Mouse (Mus musculus) layer of hippocampus, adult 2 months (tissue): ENCODE results near the gene Cacna2d3. TPM values are rescaled to one million over a fixed set of nuclear protein-coding genes. Genes with fewer than 3 reads are reported as not detected.

Experiments
- DNase-seq, 2 experiments: peaks; one replicate each; pipeline ENCODE4 v3.0.0; 2022; ENCODE audit warnings: low spot score in 2 of 2
- H3K27ac ChIP-seq: fragments of 200-600 bp; 2 replicates; pipeline ENCODE4 v1.8.1; 2022
- H3K4me3 ChIP-seq: fragments of 200-600 bp; 2 replicates; pipeline ENCODE4 v1.8.1; 2022; ENCODE audit warnings: mild to moderate bottlenecking
- CTCF ChIP-seq: fragments of 200-600 bp; conservative IDR thresholded peaks from 2 replicates; pipeline ENCODE4 v1.8.1; 2022; ENCODE audit warnings: antibody characterized with exemption, mild to moderate bottlenecking, moderate library complexity
- total RNA-seq, 2 experiments: library from RNA; stranded (reverse); gene quantifications; 2 replicates each; pipeline ENCODE4 v1.2.3; 2021

Gene Cacna2d3
- total RNA-seq, 2 experiments from 2014 or later: 98.7 to 101 TPM

DNA sequence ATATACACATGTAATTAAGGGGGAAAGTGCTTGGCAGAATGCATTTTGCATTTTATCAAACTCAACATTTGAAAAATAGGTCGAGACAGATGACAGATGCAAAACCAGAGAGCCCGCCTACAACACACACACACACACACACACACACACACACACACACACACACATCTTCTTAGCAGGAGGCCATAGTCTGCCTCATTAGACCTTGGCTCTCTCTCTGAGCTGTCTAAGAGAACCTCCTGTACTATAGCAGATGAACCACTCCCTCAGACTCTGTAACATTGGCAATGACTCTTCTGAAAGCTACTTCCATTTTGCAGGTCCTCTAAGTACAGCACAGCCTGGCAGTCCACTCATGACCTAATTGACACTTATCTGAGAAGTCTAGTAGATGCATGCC lies 330.2 kb downstream of the Cacna2d3 start:
- Histone ChIP-seq H3K27ac (peak overlapping the region; percentile 46; the same call in 1 of the 2 replicates), H3K4me3 (no peak overlapping the region)
- no peak for TF ChIP-seq CTCF
- DNase-seq: no peak

GRCm38 (mm10) chr14:29387761-29388160 lies 333.9 kb downstream of the Cacna2d3 start:
- H3K27ac ChIP-seq: no peak overlapping the region
- no peak overlapping the region for H3K4me3 ChIP-seq
- DNase-seq: no peak
- TF ChIP-seq CTCF: no peak

- TF ChIP-seq CTCF: no peak
- DNase-seq: no peak
- no peak overlapping the region for H3K4me3 ChIP-seq
- H3K27ac ChIP-seq: peak overlapping the region; percentile 8; the same call in 1 of the 2 replicates
These were observed 336.2 kb downstream of the Cacna2d3 start for GRCm38 (mm10) chr14:29385500-29385899.

DNA sequence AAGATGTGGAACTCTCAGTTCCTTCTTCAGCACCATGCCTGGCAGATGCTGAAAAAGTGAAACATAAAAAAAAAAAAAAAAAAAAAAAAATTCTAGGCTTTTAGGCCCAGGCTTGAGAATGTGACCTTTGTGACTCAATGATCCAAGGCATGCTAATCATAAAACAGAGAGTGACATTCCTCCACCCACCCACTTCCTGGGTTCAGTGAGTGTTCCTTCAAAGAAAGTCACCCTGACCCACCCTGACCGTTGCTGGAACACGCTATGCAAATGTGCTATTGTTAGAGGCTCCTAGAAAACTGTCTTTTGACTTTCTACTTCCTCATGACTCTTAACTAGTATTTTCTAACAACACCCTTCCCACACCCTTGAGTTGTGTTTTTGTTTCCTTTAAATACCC lies 338.9 kb downstream of the Cacna2d3 start:
- no peak overlapping the region for H3K27ac ChIP-seq
- DNase-seq: no peak
- H3K4me3 ChIP-seq: no peak overlapping the region
- TF ChIP-seq CTCF: no peak

DNA sequence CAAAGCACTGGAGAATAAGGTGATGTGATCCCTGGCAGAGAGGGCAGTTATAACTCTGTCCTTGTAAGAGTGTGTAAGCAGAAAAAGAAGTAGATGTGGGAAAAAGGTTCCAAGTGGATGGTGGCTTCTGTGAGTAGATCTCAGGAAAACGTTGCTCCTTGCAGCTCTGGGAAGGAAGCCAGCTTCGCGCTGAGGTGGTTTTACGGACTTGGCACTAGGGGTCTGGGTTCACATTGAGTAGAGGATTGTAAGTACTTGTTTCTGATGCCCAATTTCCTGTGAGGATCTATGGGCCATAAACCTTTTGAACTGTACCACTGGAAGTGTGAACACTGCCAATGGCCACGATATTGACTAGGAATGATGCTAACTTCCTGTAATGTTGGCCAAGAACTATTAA lies 354.8 kb downstream of the Cacna2d3 start:
- DNase-seq: no peak
- no peak overlapping the region for H3K27ac ChIP-seq
- no peak for TF ChIP-seq CTCF
- H3K4me3 ChIP-seq: no peak overlapping the region

DNA sequence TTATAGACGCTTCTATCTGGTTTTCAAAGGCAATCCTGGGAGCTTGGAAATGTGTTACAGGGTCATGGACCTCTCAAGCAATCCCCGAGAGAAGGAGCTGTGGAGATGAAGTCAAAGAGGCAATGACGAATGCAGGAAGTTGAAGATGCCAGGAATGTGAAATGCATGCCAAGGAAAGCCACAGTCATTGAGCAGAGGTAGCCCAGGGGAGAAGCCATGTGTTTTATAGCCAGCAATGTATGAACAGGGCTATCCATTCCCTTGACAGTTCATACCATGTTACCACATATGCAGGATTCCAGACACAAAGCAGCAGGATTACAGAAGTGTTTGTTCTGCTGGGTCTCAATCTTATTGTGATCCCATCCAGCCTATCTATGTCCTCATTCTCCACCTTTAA lies 359.2 kb downstream of the Cacna2d3 start:
- TF ChIP-seq CTCF: no peak
- DNase-seq: no peak
- Histone ChIP-seq H3K4me3 (no peak overlapping the region), H3K27ac (no peak overlapping the region)

DNA sequence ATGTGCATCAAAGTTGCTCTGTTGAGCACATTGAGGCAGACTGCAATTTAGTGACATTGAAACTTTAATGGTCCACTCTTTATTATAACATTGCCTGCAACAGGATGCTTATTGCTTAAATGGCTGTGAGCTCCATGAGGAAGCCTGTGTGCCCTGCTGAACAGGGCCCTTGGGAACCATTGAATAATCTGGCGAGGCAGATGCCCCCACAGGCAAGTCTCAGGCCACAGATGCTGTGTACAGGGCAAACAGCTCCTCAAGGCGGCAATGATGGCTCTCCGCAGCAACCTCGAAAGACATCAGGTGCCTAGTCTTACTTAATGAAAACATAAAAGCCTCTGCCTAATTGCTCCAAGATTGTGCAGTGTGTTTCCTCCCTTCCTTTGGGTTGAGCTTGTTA lies 371.0 kb downstream of the Cacna2d3 start:
- Histone ChIP-seq H3K27ac (peak overlapping the region; percentile 23; the same call in 1 of the 2 replicates), H3K4me3 (no peak overlapping the region)
- no peak for DNase-seq
- TF ChIP-seq CTCF: no peak

DNA sequence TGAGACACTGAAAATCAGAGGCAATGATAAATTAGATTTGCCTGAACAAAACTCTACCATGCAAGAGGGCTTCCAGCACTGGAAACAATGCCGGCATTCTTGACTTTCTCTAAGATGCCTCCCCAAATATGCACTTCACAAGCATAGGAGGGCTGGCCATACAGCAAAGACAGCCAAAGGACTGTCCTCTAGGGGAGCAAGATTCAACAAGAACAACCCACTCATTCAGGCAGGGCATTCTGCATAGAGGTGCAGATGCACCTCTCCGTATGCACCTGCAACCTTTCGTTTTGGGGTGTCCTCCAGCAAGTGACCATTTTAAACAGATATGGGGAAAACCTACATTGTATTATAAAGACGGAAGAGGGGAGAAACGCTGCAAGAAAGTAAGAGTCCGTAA lies 380.1 kb downstream of the Cacna2d3 start:
- no peak for TF ChIP-seq CTCF
- H3K4me3 ChIP-seq: no peak overlapping the region
- no peak overlapping the region for H3K27ac ChIP-seq
- DNase-seq: no peak

DNA sequence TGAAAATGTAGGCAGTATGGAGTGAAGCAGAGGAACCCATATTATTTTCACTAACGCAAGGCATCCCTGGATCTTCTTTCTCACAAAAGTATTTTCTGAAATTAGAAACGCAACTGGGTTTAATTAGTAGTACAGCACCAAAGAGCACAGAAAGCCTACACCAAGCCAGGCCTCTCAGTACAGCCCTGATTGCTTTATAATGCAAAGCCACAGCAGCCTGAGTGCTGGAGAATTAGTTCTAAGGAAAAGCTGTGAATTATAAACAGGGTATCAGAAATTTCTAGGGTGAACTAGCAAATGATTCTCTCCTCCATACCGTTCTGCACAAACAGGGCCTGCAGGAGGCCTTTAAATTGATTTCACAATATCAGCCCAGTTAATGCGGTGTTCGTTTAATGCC lies 380.9 kb downstream of the Cacna2d3 start:
- H3K4me3 ChIP-seq: no peak overlapping the region
- no peak overlapping the region for H3K27ac ChIP-seq
- no peak for TF ChIP-seq CTCF
- DNase-seq: no peak

DNA sequence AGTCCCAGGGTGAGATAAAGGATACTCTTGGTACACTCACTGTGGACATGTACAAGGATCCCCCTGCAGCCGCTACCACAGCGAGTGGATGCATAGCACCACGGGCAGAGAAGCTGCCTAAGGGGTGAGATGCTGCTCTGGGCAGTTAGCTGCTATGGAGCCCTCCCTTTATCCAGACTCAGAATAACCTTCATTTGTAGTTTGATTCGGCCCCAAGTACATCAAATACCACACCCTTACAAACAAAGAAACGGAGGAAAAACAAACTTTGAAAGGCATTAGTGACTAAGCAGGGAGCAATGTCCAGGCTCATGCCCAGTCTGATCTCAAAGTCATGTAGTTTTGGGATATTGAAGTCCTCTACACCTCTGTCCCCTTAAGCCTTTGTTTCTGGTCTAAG lies 386.8 kb downstream of the Cacna2d3 start:
- TF ChIP-seq CTCF: no peak
- Histone ChIP-seq H3K4me3 (no peak overlapping the region), H3K27ac (no peak overlapping the region)
- DNase-seq: no peak

DNA sequence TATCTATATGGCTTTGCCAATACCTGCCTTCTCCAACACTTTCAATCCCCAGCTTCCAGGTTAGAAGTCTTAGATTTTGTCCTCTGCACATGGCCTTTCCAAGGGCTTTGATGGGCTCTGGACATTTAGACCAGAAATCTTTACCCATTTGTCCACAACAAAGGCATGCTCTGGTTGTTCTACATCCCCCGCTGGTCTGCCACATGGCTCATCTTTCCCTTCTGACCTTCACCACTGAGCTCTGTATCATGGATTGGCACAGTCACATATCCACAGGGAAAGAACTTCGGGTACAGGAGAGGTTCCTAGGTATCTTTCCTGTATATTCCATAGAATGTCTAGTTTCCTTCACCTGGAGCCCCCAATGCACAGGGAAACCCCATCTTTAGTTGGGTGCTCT lies 387.4 kb downstream of the Cacna2d3 start:
- H3K4me3 ChIP-seq: no peak overlapping the region
- no peak for TF ChIP-seq CTCF
- H3K27ac ChIP-seq: no peak overlapping the region

DNA sequence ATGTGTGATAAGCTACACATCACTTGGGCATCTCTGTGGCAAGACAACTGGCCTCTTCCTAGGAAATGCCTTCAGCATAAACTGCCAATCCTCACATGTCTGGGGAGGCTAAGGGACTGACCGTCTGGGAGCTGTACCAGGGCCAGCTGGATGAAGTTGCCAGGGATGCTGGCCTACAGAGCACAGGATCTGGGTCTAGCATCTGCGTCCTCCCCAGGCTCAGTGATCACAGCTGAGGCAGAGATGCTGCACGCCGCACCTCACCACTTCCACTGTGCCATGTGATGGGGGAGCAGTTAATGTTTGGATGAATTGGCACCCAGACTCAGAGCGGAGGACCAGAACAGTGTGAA lies 397.3 kb downstream of the Cacna2d3 start:
- no peak overlapping the region for H3K4me3 ChIP-seq
- no peak for DNase-seq
- peak overlapping the region; percentile 73 for H3K27ac ChIP-seq
- TF ChIP-seq CTCF: no peak

More for the DNA sequence above, 387.4 kb downstream of the Cacna2d3 start:
- DNase-seq: no peak

GRCm38 (mm10) chr14:29323718-29324429 lies 397.8 kb downstream of the Cacna2d3 start:
- no peak for TF ChIP-seq CTCF
- H3K27ac ChIP-seq: peak overlapping the region; percentile 73
- DNase-seq: no peak
- H3K4me3 ChIP-seq: no peak overlapping the region

GRCm38 (mm10) chr14:29313431-29313830 lies 408.2 kb downstream of the Cacna2d3 start:
- H3K27ac ChIP-seq: no peak overlapping the region
- no peak for DNase-seq
- no peak overlapping the region for H3K4me3 ChIP-seq
- TF ChIP-seq CTCF: no peak

DNA sequence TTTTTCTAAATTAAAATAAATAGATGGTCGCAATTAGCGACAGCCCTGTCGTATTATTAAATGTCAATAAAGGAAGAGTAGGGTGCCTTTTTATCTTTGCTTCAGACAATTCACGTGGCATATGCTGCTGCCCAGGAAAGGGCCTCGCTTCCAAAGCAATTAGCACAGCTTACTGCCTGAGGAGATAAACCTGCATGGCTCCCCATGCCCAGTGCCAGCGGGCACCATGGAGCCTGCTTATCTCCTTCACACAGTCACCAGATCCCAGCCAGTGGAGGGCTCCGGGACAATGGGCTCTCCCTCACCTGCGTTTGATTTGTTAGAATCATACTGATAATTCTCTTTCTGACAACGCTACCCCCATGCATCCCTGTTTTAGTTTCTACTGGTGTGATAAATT lies 416.0 kb downstream of the Cacna2d3 start:
- no peak for DNase-seq
- no peak for TF ChIP-seq CTCF
- Histone ChIP-seq H3K4me3 (no peak overlapping the region), H3K27ac (no peak overlapping the region)
